In genomic region chr2:74655821-74656631, GRCm38 (mm10) we compare ENCODE assay signal across 8 mouse cellular contexts. TPM values are rescaled to one million over a fixed set of nuclear protein-coding genes. Genes with fewer than 3 reads are reported as not detected.
DNase-seq lines count a peak whose midpoint lies in the region; ATAC-seq and TF ChIP-seq lines count a peak whose summit lies in the region.

No protein-coding gene starts in this region.

- under 1% methylated on average over 57 of the region's 69 CpGs for WGBS in lung, postnatal 0 days
- under 1% methylated on average over 65 of the region's 69 CpGs for WGBS in embryonic facial prominence, embryonic 12.5 days
- under 1% methylated on average over 65 of the region's 69 CpGs for WGBS in intestine, embryonic 15.5 days
- under 1% methylated on average over 54 of the region's 69 CpGs for WGBS in midbrain, postnatal 0 days

- H3K27ac ChIP-seq in lung, postnatal 0 days (ENCODE audit: low read length) = no peak overlapping the region
- H3K27ac ChIP-seq in embryonic facial prominence, embryonic 12.5 days = no peak overlapping the region
- H3K27ac ChIP-seq in intestine, embryonic 15.5 days = no peak overlapping the region
- H3K27ac ChIP-seq in midbrain, postnatal 0 days (ENCODE audit: low read depth, low read length) = no peak overlapping the region
- H3K27ac ChIP-seq in left cerebral cortex, adult 2 months = no peak overlapping the region

- H3K4me3 ChIP-seq in lung, postnatal 0 days (ENCODE audit: low read depth, low read length) = peak overlapping the region; percentile 27; the same call in 1 of the 2 replicates
- peak overlapping the region; percentile 32 for H3K4me3 ChIP-seq in embryonic facial prominence, embryonic 12.5 days
- H3K4me3 ChIP-seq in intestine, embryonic 15.5 days (replicated peaks) = peak overlapping the region; percentile 40
- peak overlapping the region; percentile 32 for H3K4me3 ChIP-seq in midbrain, postnatal 0 days (ENCODE audit: low read depth, low read length)
- no peak overlapping the region for H3K4me3 ChIP-seq in left cerebral cortex, adult 2 months

- 0 out of 2 replicates have a peak, but pooled peaks cover 9% of the 10 kb centered on the region for H3K4me1 ChIP-seq in lung, postnatal 0 days (ENCODE audit: insufficient read depth, low read depth, low read length)
- peaks cover 9% of the 10 kb centered on the region; the same call in 1 of the 2 replicates for H3K4me1 ChIP-seq in embryonic facial prominence, embryonic 12.5 days
- peaks cover 22% of the 10 kb centered on the region for H3K4me1 ChIP-seq in intestine, embryonic 15.5 days (replicated peaks)
- no peaks in the 10 kb centered on the region for H3K4me1 ChIP-seq in midbrain, postnatal 0 days (ENCODE audit: insufficient read depth, low read length)

- intact Hi-C loops in left cerebral cortex, adult 2 months (cut with DNase I) = loop anchor here (5.0 to 10.0 kb wide), 4 partner anchors 56 to 1381 kb away; partner anchors contain the start of genes Gm28230, Hoxd3, Hoxd4 and Sp9

- TF ChIP-seq CTCF in lung, postnatal 0 days (IDR thresholded peaks at IDR 0.05) = no peak
- TF ChIP-seq CTCF in midbrain, postnatal 0 days (IDR thresholded peaks at IDR 0.05) = no peak
- no peak for TF ChIP-seq CTCF in left cerebral cortex, adult 2 months (IDR thresholded peaks at IDR 0.05)

- peak overlapping the region; percentile 42 for H3K4me2 ChIP-seq in lung, postnatal 0 days (replicated peaks; ENCODE audit: low read depth, low read length)
- peak overlapping the region; percentile 50 for H3K4me2 ChIP-seq in embryonic facial prominence, embryonic 12.5 days (replicated peaks)
- peak overlapping the region; percentile 73 for H3K4me2 ChIP-seq in intestine, embryonic 15.5 days (replicated peaks)
- peak overlapping the region; percentile 43 for H3K4me2 ChIP-seq in midbrain, postnatal 0 days (ENCODE audit: low read depth, low read length, poor library complexity, severe bottlenecking)

- DNase-seq in lung, postnatal 0 days (ENCODE audit: low spot score) = no peak
- DNase-seq in lung, postnatal 10 days = no peak
- DNase-seq in midbrain, postnatal 0 days (ENCODE audit: low spot score) = no peak
- DNase-seq in left cerebral cortex, adult 2 months (ENCODE audit: extremely low spot score in 1 of 2, low spot score in 2 of 2) = no peak
- no peak for DNase-seq in urinary bladder, adult 2 months (ENCODE audit: low spot score)

- H3K36me3 ChIP-seq in lung, postnatal 0 days (ENCODE audit: insufficient read depth, low read length) = no peaks in the 10 kb centered on the region
- no peaks in the 10 kb centered on the region for H3K36me3 ChIP-seq in embryonic facial prominence, embryonic 12.5 days
- H3K36me3 ChIP-seq in intestine, embryonic 15.5 days = no peaks in the 10 kb centered on the region
- H3K36me3 ChIP-seq in midbrain, postnatal 0 days (ENCODE audit: insufficient read depth, low read length) = no peaks in the 10 kb centered on the region

- no peak for TF ChIP-seq EP300 in lung, postnatal 0 days (IDR thresholded peaks at IDR 0.05)

- H3K9ac ChIP-seq in lung, postnatal 0 days (replicated peaks; ENCODE audit: low read depth) = no peak overlapping the region
- H3K9ac ChIP-seq in embryonic facial prominence, embryonic 12.5 days = no peak overlapping the region; the same call in 1 of the 2 replicates
- no peak overlapping the region; the same call in 1 of the 2 replicates for H3K9ac ChIP-seq in intestine, embryonic 15.5 days
- H3K9ac ChIP-seq in midbrain, postnatal 0 days (replicated peaks; ENCODE audit: low read length, poor library complexity, severe bottlenecking) = no peak overlapping the region

- H3K9me3 ChIP-seq in lung, postnatal 0 days (ENCODE audit: low read length) = no peaks in the 10 kb centered on the region
- H3K9me3 ChIP-seq in embryonic facial prominence, embryonic 12.5 days = no peaks in the 10 kb centered on the region
- no peaks in the 10 kb centered on the region for H3K9me3 ChIP-seq in intestine, embryonic 15.5 days
- no peaks in the 10 kb centered on the region for H3K9me3 ChIP-seq in midbrain, postnatal 0 days (ENCODE audit: low read length)

- peak; percentile 26; the same call in 1 of the 2 replicates for ATAC-seq in lung, postnatal 0 days
- no peak for ATAC-seq in embryonic facial prominence, embryonic 12.5 days (ENCODE audit: insufficient number of reproducible peaks, insufficient read depth, low FRiP score, low TSS enrichment)
- peak; percentile 51 for ATAC-seq in intestine, embryonic 15.5 days
- no peak for ATAC-seq in midbrain, postnatal 0 days (ENCODE audit: low FRiP score)
- ATAC-seq in erythroid progenitor cell, adult 5-6 weeks (replicated peaks; ENCODE audit: low FRiP score, poor library complexity, severe bottlenecking) = no peak

- H3K27me3 ChIP-seq in lung, postnatal 0 days (replicated peaks; ENCODE audit: insufficient read depth, low read length) = peaks cover 76% of the 10 kb centered on the region
- H3K27me3 ChIP-seq in embryonic facial prominence, embryonic 12.5 days = peaks cover 74% of the 10 kb centered on the region
- peaks cover 83% of the 10 kb centered on the region for H3K27me3 ChIP-seq in intestine, embryonic 15.5 days (replicated peaks)
- H3K27me3 ChIP-seq in midbrain, postnatal 0 days (ENCODE audit: insufficient read depth, low read length) = peaks cover 61% of the 10 kb centered on the region

RNA-seq across cellular contexts. Expression of gene Evx2, which starts 3.3 kb away (rescaled TPM):
- not detected in 2 replicates for polyA plus RNA-seq in lung, postnatal 0 days (2015; fragmentation: Nextera tagmentation; extraction: Ambion mirVana)
- polyA plus RNA-seq in embryonic facial prominence, embryonic 12.5 days (2016; fragmentation: Nextera tagmentation; extraction: Ambion mirVana) = 0.06 TPM in 1 of 2 replicates, not detected in the other
- 0.04 TPM in 1 of 2 replicates, not detected in the other for polyA plus RNA-seq in intestine, embryonic 15.5 days (2015; fragmentation: Nextera tagmentation; extraction: Ambion mirVana)
- 4.2 and 6.4 TPM in 2 replicates for total RNA-seq in midbrain, postnatal 0 days (2014; rRNA removed)
- 0.33 and 0.42 TPM in 2 replicates for polyA plus RNA-seq in midbrain, postnatal 0 days (2015; fragmentation: Nextera tagmentation; extraction: Ambion mirVana)
- total RNA-seq in left cerebral cortex, adult 2 months (2021) = not detected
- total RNA-seq in erythroid progenitor cell, adult 5-6 weeks (2015; ENCODE audit: low replicate concordance) = not detected in 2 replicates
- not detected in 2 replicates for total RNA-seq in erythroid progenitor cell, adult 5-6 weeks (2017; ENCODE audit: low replicate concordance)
- 0.56 and 1.1 TPM in 2 replicates for polyA plus RNA-seq in urinary bladder, adult 2 months (2012; rRNA removed)

RNA-seq across cellular contexts. Expression of gene Hoxd13, which starts 12.1 kb away (rescaled TPM):
- polyA plus RNA-seq in lung, postnatal 0 days (2015; fragmentation: Nextera tagmentation; extraction: Ambion mirVana) = not detected in 2 replicates
- polyA plus RNA-seq in embryonic facial prominence, embryonic 12.5 days (2016; fragmentation: Nextera tagmentation; extraction: Ambion mirVana) = not detected in 2 replicates
- 0.67 and 0.77 TPM in 2 replicates for polyA plus RNA-seq in intestine, embryonic 15.5 days (2015; fragmentation: Nextera tagmentation; extraction: Ambion mirVana)
- 0.19 TPM in 1 of 2 replicates, not detected in the other for total RNA-seq in midbrain, postnatal 0 days (2014; rRNA removed)
- polyA plus RNA-seq in midbrain, postnatal 0 days (2015; fragmentation: Nextera tagmentation; extraction: Ambion mirVana) = not detected in 2 replicates
- not detected for total RNA-seq in left cerebral cortex, adult 2 months (2021)
- total RNA-seq in erythroid progenitor cell, adult 5-6 weeks (2015; ENCODE audit: low replicate concordance) = not detected in 2 replicates
- total RNA-seq in erythroid progenitor cell, adult 5-6 weeks (2017; ENCODE audit: low replicate concordance) = not detected in 2 replicates
- polyA plus RNA-seq in urinary bladder, adult 2 months (2012; rRNA removed) = 15.4 and 17.9 TPM in 2 replicates

RNA-seq across cellular contexts. Expression of gene Hoxd12, which starts 18.8 kb away (rescaled TPM):
- polyA plus RNA-seq in lung, postnatal 0 days (2015; fragmentation: Nextera tagmentation; extraction: Ambion mirVana) = not detected in 2 replicates
- 0.11 TPM in 1 of 2 replicates, not detected in the other for polyA plus RNA-seq in embryonic facial prominence, embryonic 12.5 days (2016; fragmentation: Nextera tagmentation; extraction: Ambion mirVana)
- polyA plus RNA-seq in intestine, embryonic 15.5 days (2015; fragmentation: Nextera tagmentation; extraction: Ambion mirVana) = 0.45 and 1.1 TPM in 2 replicates
- not detected in 2 replicates for total RNA-seq in midbrain, postnatal 0 days (2014; rRNA removed)
- not detected in 2 replicates for polyA plus RNA-seq in midbrain, postnatal 0 days (2015; fragmentation: Nextera tagmentation; extraction: Ambion mirVana)
- total RNA-seq in left cerebral cortex, adult 2 months (2021) = not detected
- total RNA-seq in erythroid progenitor cell, adult 5-6 weeks (2015; ENCODE audit: low replicate concordance) = not detected in 2 replicates
- not detected in 2 replicates for total RNA-seq in erythroid progenitor cell, adult 5-6 weeks (2017; ENCODE audit: low replicate concordance)
- polyA plus RNA-seq in urinary bladder, adult 2 months (2012; rRNA removed) = 2.3 and 2.6 TPM in 2 replicates

RNA-seq across cellular contexts. Expression of gene Hoxd11, which starts 23.3 kb away (rescaled TPM):
- polyA plus RNA-seq in lung, postnatal 0 days (2015; fragmentation: Nextera tagmentation; extraction: Ambion mirVana) = not detected in 2 replicates
- polyA plus RNA-seq in embryonic facial prominence, embryonic 12.5 days (2016; fragmentation: Nextera tagmentation; extraction: Ambion mirVana) = not detected in 2 replicates
- polyA plus RNA-seq in intestine, embryonic 15.5 days (2015; fragmentation: Nextera tagmentation; extraction: Ambion mirVana) = 1.2 and 2.3 TPM in 2 replicates
- total RNA-seq in midbrain, postnatal 0 days (2014; rRNA removed) = not detected in 2 replicates
- polyA plus RNA-seq in midbrain, postnatal 0 days (2015; fragmentation: Nextera tagmentation; extraction: Ambion mirVana) = not detected in 2 replicates
- not detected for total RNA-seq in left cerebral cortex, adult 2 months (2021)
- total RNA-seq in erythroid progenitor cell, adult 5-6 weeks (2015; ENCODE audit: low replicate concordance) = not detected in 2 replicates
- total RNA-seq in erythroid progenitor cell, adult 5-6 weeks (2017; ENCODE audit: low replicate concordance) = not detected in 2 replicates
- polyA plus RNA-seq in urinary bladder, adult 2 months (2012; rRNA removed) = 8.1 and 8.9 TPM in 2 replicates

RNA-seq across cellular contexts. Expression of gene Hoxd10, which starts 35.7 kb away (rescaled TPM):
- 0.20 TPM in 1 of 2 replicates, not detected in the other for polyA plus RNA-seq in lung, postnatal 0 days (2015; fragmentation: Nextera tagmentation; extraction: Ambion mirVana)
- polyA plus RNA-seq in embryonic facial prominence, embryonic 12.5 days (2016; fragmentation: Nextera tagmentation; extraction: Ambion mirVana) = not detected in 2 replicates
- 4.8 and 7.9 TPM in 2 replicates for polyA plus RNA-seq in intestine, embryonic 15.5 days (2015; fragmentation: Nextera tagmentation; extraction: Ambion mirVana)
- total RNA-seq in midbrain, postnatal 0 days (2014; rRNA removed) = 0.22 TPM in 1 of 2 replicates, not detected in the other
- polyA plus RNA-seq in midbrain, postnatal 0 days (2015; fragmentation: Nextera tagmentation; extraction: Ambion mirVana) = not detected in 2 replicates
- total RNA-seq in left cerebral cortex, adult 2 months (2021) = not detected
- total RNA-seq in erythroid progenitor cell, adult 5-6 weeks (2015; ENCODE audit: low replicate concordance) = not detected in 2 replicates
- not detected in 2 replicates for total RNA-seq in erythroid progenitor cell, adult 5-6 weeks (2017; ENCODE audit: low replicate concordance)
- 13.5 and 14.9 TPM in 2 replicates for polyA plus RNA-seq in urinary bladder, adult 2 months (2012; rRNA removed)

Comparison
In these comparisons a context has a peak if more than half of its experiments do, and no peak if none do; other contexts are left out.
1. ATAC-seq: peak in lung, postnatal 0 days (single experiment) and intestine, embryonic 15.5 days (single experiment); none in embryonic facial prominence, embryonic 12.5 days (single experiment), midbrain, postnatal 0 days (single experiment) and erythroid progenitor cell, adult 5-6 weeks (single experiment).
2. Peak in every context shown above with its lines, with median percentiles within 50 percentile points of each other: H3K4me2 ChIP-seq.